Comparison of ENCODE assay signal across 8 mouse cellular contexts in the genomic region with DNA sequence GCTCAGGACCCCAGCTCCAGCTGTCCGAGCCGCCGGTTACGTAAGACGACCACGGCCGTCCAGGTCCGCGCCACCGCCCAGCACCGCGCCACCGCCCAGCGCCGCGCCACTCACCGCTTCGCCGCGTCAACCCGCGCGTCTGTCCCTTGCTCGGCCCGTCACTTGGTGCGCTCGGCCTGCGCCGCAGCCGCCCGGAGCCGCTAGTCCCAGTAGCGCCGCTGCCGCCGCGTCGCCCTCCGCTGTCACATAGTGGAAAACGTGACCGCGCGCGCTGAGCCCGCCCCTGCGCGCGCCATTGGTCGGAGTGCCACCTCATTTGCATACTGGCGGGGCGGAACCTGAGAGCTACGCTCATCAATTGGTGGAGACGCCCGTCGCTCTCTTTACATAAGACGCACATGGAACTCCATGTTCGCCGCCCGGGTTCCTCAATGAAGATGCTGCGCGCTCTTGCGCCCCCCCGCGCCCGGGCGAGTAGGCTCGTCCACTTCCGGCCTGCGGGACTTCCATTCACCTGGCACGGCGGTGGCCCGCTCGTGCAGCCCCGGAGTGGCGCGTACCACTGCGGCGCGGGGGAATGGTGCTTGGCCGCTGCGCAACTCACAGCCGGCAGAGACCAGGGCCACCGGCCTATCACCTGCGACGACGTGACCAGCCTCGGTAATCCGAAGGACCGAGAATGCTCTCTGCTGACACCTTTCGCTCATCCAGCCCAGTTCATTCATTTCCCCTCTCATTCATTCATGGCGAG. TPM values are rescaled to one million over a fixed set of nuclear protein-coding genes. Genes with fewer than 3 reads are reported as not detected.
DNase-seq lines count a peak whose midpoint lies in the region; ATAC-seq and TF ChIP-seq lines count a peak whose summit lies in the region.

A gene (minus strand): TSS at position 266 of the 751 bp plus-strand sequence.

- H3K4me3 ChIP-seq in cortical plate, adult 2 months (ENCODE audit: insufficient read depth, low read length): peak within 1 kb of the TSS; percentile 98

- DNase-seq in adipocyte (ENCODE audit: low spot score): peak; percentile 99
- DNase-seq in gastrocnemius, adult 8-10 months (ENCODE audit: low spot score in 2 of 2): peak; percentile 99
- DNase-seq in hindlimb bud, embryonic 11.5 days (ENCODE audit: extremely low spot score, low read depth, low spot score): peak; percentile 96
- DNase-seq in left cerebral cortex, adult 8-10 months (ENCODE audit: low spot score in 2 of 2): peak; percentile 99
- DNase-seq in right cerebral cortex, adult 18-20 months: peak; percentile 99
- peak; percentile 96 for DNase-seq in urinary bladder, adult 2 months (ENCODE audit: low spot score)

- peaks cover 12% of the 10 kb centered on the region for H3K4me1 ChIP-seq in cortical plate, adult 2 months (ENCODE audit: control insufficient read depth, insufficient read depth, low read length)

- peak; percentile 32; the same call in 1 of the 2 replicates for TF ChIP-seq POLR2A in cortical plate, adult 2 months (IDR thresholded peaks at IDR 0.05; ENCODE audit: extremely low read depth, insufficient read depth, low read length)

- peak within 1 kb of the TSS; percentile 97 for H3K27ac ChIP-seq in cortical plate, adult 2 months (ENCODE audit: insufficient read depth, low read length)

- no peak for TF ChIP-seq CTCF in cortical plate, adult 2 months (IDR thresholded peaks at IDR 0.05; ENCODE audit: extremely low read depth, insufficient read depth, low read length)

- peak; percentile 85 for ATAC-seq in megakaryocyte, adult 5-6 weeks (ENCODE audit: poor library complexity, severe bottlenecking)

RNA-seq across cellular contexts. Expression of the gene that starts here (rescaled TPM):
- polyA plus RNA-seq in cortical plate, adult 2 months (2012; rRNA removed): 21.6 and 24.3 TPM in 2 replicates
- total RNA-seq in gastrocnemius, adult 8-10 months (2022): 10 to 100 TPM in 1 of 4 experiments, 1 to 10 TPM in 3; 7.0 to 15.0 (median 8.8) TPM
- total RNA-seq in left cerebral cortex, adult 8-10 months (2022): 10 to 100 TPM; 18.4 to 36.8 (median 25.1) TPM
- total RNA-seq in megakaryocyte, adult 5-6 weeks (2015): 1.9 and 3.0 TPM in 2 replicates
- 1.9 and 2.0 TPM in 2 replicates for total RNA-seq in megakaryocyte, adult 5-6 weeks (2017)
- polyA plus RNA-seq in urinary bladder, adult 2 months (2012; rRNA removed): 32.2 and 32.9 TPM in 2 replicates

Comparison
In these comparisons a context has a peak if more than half of its experiments do, and no peak if none do; other contexts are left out.
1. Peak in every context shown above with its lines: DNase-seq, ATAC-seq, H3K4me3 ChIP-seq and H3K27ac ChIP-seq.